Mouse (Mus musculus): ENCODE results near the gene Tradd.
"Not testable (repeated sequence)": the region's sequence is repeated elsewhere in the genome, so short reads cannot be mapped to it uniquely, and the experiment has no call there.

The Tradd gene

GRCm38 (mm10) chr8:105235206-105235605, 29.2 kb downstream of the Tradd start:
- DNase-seq: no peak

- DNase-seq: no peak
These were observed 31.1 kb downstream of the Tradd start for GRCm38 (mm10) chr8:105233126-105233935.

- DNase-seq: not testable (repeated sequence)
These were observed 32.1 kb downstream of the Tradd start for GRCm38 (mm10) chr8:105232321-105232693.

GRCm38 (mm10) chr8:105231503-105232320, 32.7 kb downstream of the Tradd start:
- no peak for DNase-seq

GRCm38 (mm10) chr8:105225917-105226316, 38.5 kb downstream of the Tradd start:
- no peak for DNase-seq

GRCm38 (mm10) chr8:105225272-105225593, 39.2 kb downstream of the Tradd start:
- no peak for DNase-seq

GRCm38 (mm10) chr8:105224413-105225271, 39.8 kb downstream of the Tradd start, which contains the start of gene D230025D16Rik:
TSS of gene D230025D16Rik (plus strand) at chr8:105225145.
- DNase-seq: peak; percentile 95

GRCm38 (mm10) chr8:105223850-105224249, 40.6 kb downstream of the Tradd start:
- no peak for DNase-seq

- DNase-seq: no peak
These were observed 46.4 kb downstream of the Tradd start for GRCm38 (mm10) chr8:105217926-105218522.

- no peak for DNase-seq
These were observed 50.3 kb downstream of the Tradd start for GRCm38 (mm10) chr8:105214104-105214503.

GRCm38 (mm10) chr8:105209153-105210110, 55.0 kb downstream of the Tradd start:
- DNase-seq: no peak

Measured in right cerebral cortex, postnatal 25 days (tissue).